Mouse (Mus musculus) liver, embryonic 14.5 days (tissue): ENCODE data around the gene Hist1h3f.
"Not testable (repeated sequence)": the region's sequence is repeated elsewhere in the genome, so short reads cannot be mapped to it uniquely, and the experiment has no call there.

Experiments
- CTCF ChIP-seq: IDR thresholded peaks from 2 replicates; pipeline ENCODE4 v1.5.1; 2016; ENCODE audit warnings: antibody characterized with exemption, low read depth, control low read depth
- EP300 ChIP-seq: IDR thresholded peaks from 2 replicates; pipeline ENCODE4 v1.6.1; 2016; ENCODE audit warnings: antibody characterized with exemption, low read depth

- TF ChIP-seq EP300, CTCF: not testable (repeated sequence)
Observed at GRCm38 (mm10) chr13:23575864-23576313, 32.0 kb downstream of the Hist1h3f start.
